Mouse (Mus musculus) bone marrow, adult 2 months (tissue): ENCODE data around the gene Racgap1. TPM values are rescaled to one million over a fixed set of nuclear protein-coding genes. Genes with fewer than 3 reads are reported as not detected.

Source experiments
- H3K27ac ChIP-seq: fragments of 200-500 bp; 2 replicates; pipeline ENCODE4 v1.5.1; 2012; ENCODE audit warnings: low read depth, mild to moderate bottlenecking, control low read depth, inconsistent platforms, low read length; ENCODE audit not compliant: control insufficient read depth, poor library complexity, insufficient read depth
- H3K4me1 ChIP-seq: fragments of 200-500 bp; 2 replicates; pipeline ENCODE4 v1.6.1; 2011; ENCODE audit warnings: low read length; ENCODE audit not compliant: control insufficient read depth, insufficient read depth
- H3K4me3 ChIP-seq: fragments of 200-500 bp; replicated peaks from 2 replicates; pipeline ENCODE3; 2011; ENCODE audit warnings: mild to moderate bottlenecking, low read depth, low read length, control low read depth; ENCODE audit not compliant: control insufficient read depth
- CTCF ChIP-seq: fragments of 200-500 bp; IDR thresholded peaks from 2 replicates; pipeline ENCODE4 v1.5.1; 2011; ENCODE audit warnings: low read length, control low read depth; ENCODE audit not compliant: control insufficient read depth, insufficient read depth
- POLR2A ChIP-seq: fragments of 200-500 bp; IDR thresholded peaks from 2 replicates; pipeline ENCODE4 v1.6.1; 2011; ENCODE audit warnings: low read depth, mild to moderate bottlenecking, control low read depth, low read length, borderline replicate concordance; ENCODE audit not compliant: control insufficient read depth
- WGBS: fragments of 180-500 bp; shearing (Covaris S2); methylation state at CpG from one replicate; pipeline ENCODE4 v1.1.7; 2018; 5-methylcytosine and 5-hydroxymethylcytosine counted together
- polyA plus RNA-seq: library from polyadenylated mRNA; stranded (reverse); fragments of >200 nt; gene quantifications from 2 replicates; pipeline ENCODE4 v1.2.4, GENCODE M21; 2011; ENCODE audit warnings: low replicate concordance; ENCODE audit not compliant: missing spikeins, insufficient read depth, insufficient read length

The Racgap1 gene
- polyA plus RNA-seq, 1 experiment: 66.4 TPM

DNA sequence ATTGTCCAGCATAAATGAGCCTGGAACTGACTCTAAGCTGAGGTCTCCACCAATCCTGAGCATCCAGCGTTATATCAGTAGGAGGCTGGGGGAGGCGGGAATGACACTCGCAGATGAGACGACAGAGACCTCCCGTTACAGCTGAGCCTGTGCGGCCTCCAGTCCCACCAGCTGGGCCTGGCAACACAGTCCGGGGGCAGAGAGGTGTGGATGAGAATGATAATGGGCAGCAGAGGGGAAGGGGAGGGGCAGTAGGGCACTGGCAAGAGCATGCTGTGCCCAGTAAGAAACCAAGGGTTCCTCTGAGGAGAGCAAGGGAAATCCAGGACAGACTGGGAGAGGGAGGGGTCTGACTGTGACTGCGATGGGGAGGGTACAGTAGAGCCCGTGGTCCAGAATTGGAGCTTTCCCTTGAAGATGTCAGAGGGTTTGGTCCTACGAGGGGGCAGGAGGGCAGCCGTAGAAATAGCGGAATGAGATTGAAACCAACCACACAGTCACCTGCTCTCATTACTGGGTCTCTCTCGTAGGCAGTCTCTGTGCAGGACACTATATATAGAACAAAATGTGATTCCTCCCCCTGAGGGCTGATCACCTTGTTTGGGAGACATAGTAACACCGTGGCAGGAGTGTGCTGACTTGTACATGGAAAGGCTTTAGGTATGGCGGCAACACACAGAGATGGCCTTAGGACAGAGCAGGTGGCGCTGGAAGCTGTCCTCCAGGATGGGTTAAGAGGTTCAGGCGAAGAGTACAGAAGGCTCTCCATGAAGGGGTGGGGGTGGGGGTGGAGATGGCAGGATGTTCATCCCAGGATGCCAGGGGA, 52.0 kb downstream of the Racgap1 start:
- TF ChIP-seq POLR2A: no peak
- TF ChIP-seq CTCF: no peak
- no peaks in the 10 kb centered on the region for H3K4me1 ChIP-seq
- H3K4me3 ChIP-seq: no peak overlapping the region
- 69% methylated on average over 17 of the region's 17 CpGs for WGBS
- H3K27ac ChIP-seq: no peak overlapping the region

DNA sequence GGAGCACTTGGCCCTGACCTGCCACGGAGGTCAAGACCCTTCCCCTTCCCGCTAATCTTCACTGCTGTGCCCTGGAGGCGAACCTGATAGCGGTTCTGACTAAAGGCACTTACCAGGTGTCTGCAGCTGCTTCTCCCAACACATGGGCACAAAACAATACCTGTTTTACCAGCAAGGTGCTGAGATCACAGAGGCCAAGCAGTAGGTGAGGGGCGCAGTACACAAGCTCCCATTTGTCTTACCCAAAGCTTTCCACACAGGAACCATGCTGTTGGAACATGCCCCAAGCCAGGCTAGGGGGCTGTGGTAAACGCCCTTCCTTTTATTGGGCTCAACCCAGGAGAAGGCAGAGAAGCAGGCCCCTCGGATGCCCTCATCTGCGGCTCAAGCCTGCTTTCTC, 53.9 kb downstream of the Racgap1 start:
- no peak for TF ChIP-seq POLR2A
- TF ChIP-seq CTCF: no peak
- no peak overlapping the region for H3K4me3 ChIP-seq
- no peak overlapping the region for H3K27ac ChIP-seq
- WGBS: 56% methylated on average over 8 of the region's 8 CpGs
- H3K4me1 ChIP-seq: no peaks in the 10 kb centered on the region

DNA sequence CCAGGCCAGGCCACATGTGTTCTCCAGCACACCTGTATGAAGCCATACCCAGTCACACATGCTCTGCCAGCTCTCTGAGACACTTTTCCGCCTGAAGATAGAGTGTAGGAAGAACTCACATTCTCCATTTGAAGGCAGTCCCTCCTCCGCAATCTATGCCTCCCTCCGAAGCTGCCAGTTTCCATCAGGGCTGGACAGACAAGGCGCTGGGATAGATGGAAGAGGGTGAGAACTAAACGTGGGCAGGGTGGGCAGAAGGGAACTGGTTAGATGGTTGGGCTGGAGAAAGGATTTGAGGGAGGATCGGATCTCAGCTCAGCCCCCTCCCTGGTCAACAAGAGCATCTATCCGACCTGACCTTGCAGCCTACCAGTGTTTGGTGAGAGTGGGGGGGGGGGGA, 54.6 kb downstream of the Racgap1 start:
- Histone ChIP-seq H3K27ac (no peak overlapping the region), H3K4me3 (no peak overlapping the region), H3K4me1 (no peaks in the 10 kb centered on the region)
- WGBS: 56% methylated on average over 7 of the region's 7 CpGs
- no peak for TF ChIP-seq POLR2A
- no peak for TF ChIP-seq CTCF

DNA sequence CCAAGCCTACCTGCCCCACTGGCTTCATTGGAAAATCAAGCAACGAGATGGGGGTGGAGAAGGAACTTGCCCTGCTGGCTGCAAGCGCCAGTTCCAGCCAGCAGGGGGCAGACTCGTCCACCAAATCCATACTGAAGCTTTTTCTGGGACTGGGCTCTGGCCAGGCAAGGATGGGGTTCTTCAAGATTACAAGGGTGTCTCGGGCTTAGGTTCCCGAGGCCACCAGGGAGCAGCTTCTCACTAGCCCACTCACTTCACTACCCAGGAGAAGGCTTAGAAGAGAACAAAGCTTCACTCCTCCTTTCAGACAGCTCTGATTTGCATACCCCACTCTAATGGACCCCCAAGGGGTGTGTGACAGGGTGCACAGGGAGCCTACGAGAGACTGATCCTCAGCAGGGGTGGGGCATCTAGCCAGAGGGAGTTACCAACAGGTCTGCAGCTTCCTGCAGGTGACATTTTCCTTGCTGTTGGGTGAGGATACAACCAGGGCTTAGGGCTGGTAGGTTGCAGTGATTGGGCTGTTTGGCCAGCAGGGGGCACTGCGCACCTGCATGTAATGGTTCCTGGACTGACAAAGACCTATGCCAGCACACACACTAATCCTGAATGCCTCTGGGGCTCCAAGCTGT, 55.3 kb downstream of the Racgap1 start:
- Histone ChIP-seq H3K4me1 (no peaks in the 10 kb centered on the region), H3K27ac (no peak overlapping the region), H3K4me3 (no peak overlapping the region)
- 2% methylated on average over 7 of the region's 7 CpGs for WGBS
- peak; percentile 96 for TF ChIP-seq CTCF
- no peak for TF ChIP-seq POLR2A

DNA sequence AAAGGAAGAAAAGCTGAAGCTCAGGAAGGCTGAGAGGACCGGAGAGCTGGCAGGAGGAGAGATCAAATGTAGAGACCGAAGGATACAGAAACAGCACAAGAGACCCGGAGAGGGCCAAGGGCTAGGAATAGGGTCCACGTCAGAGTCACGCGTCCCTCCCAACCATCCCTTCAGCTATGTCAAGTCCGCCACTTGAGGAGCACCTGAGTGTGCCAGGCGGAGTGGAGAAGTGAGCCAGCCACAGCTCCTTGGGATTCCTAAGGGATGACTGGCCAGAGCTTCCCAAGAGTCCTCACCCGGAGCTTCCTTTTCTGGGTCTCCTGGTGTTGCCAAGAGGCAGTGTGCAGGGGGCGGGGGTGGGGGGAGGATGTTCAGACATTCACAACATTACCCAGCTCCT, 56.5 kb downstream of the Racgap1 start:
- TF ChIP-seq CTCF (no peak), POLR2A (no peak)
- 74% methylated on average over 10 of the region's 10 CpGs for WGBS
- H3K27ac ChIP-seq: no peak overlapping the region
- no peaks in the 10 kb centered on the region for H3K4me1 ChIP-seq
- no peak overlapping the region for H3K4me3 ChIP-seq

DNA sequence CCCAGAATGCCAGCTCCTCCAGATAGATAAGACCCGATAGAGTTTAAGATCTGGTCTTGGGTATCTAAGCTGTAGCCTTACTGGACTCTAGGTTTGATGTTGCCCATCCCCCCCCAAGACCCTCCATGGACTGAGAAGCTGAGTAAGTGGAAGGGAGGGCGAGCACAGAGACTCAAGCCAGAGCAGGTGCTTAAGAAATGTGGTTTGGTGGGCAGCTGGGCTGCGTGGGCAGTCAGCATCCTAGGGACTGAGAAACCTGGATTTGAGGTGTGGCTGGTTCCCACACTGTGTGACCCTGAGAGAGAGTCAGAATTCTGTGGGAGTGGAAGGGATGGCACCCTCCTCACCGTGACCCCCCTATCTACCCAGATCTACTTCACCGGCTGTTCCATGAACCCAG, 58.6 kb downstream of the Racgap1 start:
- Histone ChIP-seq H3K4me1 (no peaks in the 10 kb centered on the region), H3K4me3 (no peak overlapping the region), H3K27ac (no peak overlapping the region)
- 60% methylated on average over 5 of the region's 5 CpGs for WGBS
- no peak for TF ChIP-seq CTCF
- TF ChIP-seq POLR2A: no peak

DNA sequence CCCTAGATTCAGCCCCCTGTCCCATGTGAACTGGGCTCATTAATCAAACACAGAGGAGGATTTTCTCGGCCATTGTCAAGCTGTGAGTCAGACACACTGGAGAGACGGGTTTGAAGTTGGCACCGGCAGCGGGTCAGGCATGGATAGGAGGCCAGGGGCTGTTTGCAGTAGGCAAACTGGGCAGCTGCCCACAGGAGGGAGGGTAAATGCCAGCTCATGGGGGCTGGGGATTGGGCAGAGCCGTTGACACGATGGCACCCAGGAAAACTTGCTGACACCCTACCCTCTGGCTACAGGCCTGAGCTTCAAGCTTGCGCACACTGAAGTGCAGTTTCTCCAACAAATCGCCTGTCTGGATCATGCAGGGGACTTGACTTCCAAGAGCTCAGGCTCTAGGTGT, 59.3 kb downstream of the Racgap1 start:
- H3K4me1 ChIP-seq: no peaks in the 10 kb centered on the region
- H3K27ac ChIP-seq: no peak overlapping the region
- H3K4me3 ChIP-seq: no peak overlapping the region
- 77% methylated on average over 8 of the region's 8 CpGs for WGBS
- no peak for TF ChIP-seq POLR2A

DNA sequence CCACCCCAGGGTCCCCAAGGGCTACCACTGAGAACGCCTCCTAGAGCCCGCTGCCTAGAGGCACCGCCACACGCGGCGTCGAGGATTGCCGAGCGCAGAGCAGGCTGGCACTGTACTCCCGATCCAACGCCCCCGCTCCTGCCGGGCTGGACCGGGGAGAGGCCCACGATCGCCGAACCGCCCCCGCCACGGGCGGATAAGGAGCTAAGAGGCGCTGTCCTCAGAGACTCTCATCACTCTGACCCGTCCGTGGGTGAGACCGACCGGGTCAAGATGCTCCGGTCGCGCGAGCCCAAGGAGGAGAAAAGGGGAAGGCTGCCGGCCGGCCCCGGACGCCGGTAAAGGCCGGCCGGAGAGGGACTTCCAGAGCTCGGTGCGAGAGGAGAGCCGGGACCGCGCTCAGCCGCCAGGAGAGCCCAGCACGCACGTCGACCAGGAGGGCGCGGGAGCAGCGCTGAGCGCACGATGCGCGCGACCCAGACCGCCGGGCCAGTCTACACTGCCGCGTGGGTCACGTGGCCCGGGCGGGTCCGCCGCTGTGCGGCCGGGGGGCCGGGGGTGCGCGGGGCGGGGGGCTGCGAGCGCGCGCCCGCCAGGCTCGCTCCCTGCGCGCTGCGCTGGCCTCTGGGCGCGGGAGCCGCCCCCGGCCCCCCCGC, 60.9 kb downstream of the Racgap1 start, which contains the start of gene Aqp5:
TSS of gene Aqp5 (plus strand) at position 354 of the 656 bp plus-strand sequence.
- Histone ChIP-seq H3K27ac (no peak within 1 kb of the TSS), H3K4me3 (no peak within 1 kb of the TSS), H3K4me1 (no peaks in the 10 kb centered on the region)
- TF ChIP-seq POLR2A: no peak
- TF ChIP-seq CTCF: no peak
- WGBS: 5% methylated on average over 82 of the region's 83 CpGs

DNA sequence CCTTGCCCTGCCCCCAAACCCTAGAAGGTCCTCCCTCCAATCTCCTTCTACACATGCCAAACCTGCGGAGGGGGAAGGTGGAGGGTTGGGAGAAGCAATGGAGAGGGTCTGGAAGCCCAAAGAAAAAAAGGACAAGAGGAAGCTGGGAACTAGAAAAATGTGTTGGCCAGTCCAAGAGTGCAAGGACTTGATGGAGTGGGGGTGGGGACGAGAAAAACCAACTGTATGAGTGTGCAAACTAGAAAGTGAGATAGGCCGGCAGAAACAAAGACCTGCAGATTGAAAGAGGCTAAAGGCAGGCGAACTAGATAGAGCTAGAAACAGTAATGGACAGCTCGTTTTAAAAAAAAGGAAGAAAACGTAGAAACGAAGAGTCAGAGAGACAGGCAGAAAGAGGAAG, 61.8 kb downstream of the Racgap1 start:
- WGBS: 14% methylated on average over 7 of the region's 7 CpGs
- no peak overlapping the region for H3K4me3 ChIP-seq

More for the DNA sequence above, 61.8 kb downstream of the Racgap1 start:
- TF ChIP-seq POLR2A (no peak), CTCF (no peak)
- H3K4me1 ChIP-seq: no peaks in the 10 kb centered on the region
- no peak overlapping the region for H3K27ac ChIP-seq
